Mouse (Mus musculus) heart, embryonic 13.5 days (tissue): ENCODE data around the gene Pfdn2. TPM values are rescaled to one million over a fixed set of nuclear protein-coding genes. Genes with fewer than 3 reads are reported as not detected.

ENCODE experiments used
- ATAC-seq: fragments of 200-750 bp; cut with Nextera tagmentation; 2 replicates; pipeline ENCODE4 v1.8.0; 2017; ENCODE audit warnings: moderate TSS enrichment; ENCODE audit not compliant: insufficient number of reproducible peaks, low FRiP score, low TSS enrichment; ENCODE audit errors: extremely low read depth
- H3K27ac ChIP-seq: fragments of 300-500 bp; sonication (generic); replicated peaks from 2 replicates; pipeline ENCODE4 v1.5.1; 2015; ENCODE audit warnings: moderate library complexity, mild to moderate bottlenecking, inconsistent platforms
- H3K27me3 ChIP-seq: fragments of 300-500 bp; sonication (generic); replicated peaks from 2 replicates; pipeline ENCODE4 v1.6.1; 2015; ENCODE audit warnings: mild to moderate bottlenecking, inconsistent platforms
- H3K36me3 ChIP-seq: fragments of 300-500 bp; sonication (generic); 2 replicates; pipeline ENCODE4 v1.6.1; 2015; ENCODE audit warnings: mild to moderate bottlenecking, inconsistent platforms
- H3K4me1 ChIP-seq: fragments of 300-500 bp; sonication (generic); 2 replicates; pipeline ENCODE4 v1.6.1; 2015; ENCODE audit warnings: inconsistent platforms
- H3K4me2 ChIP-seq: fragments of 300-500 bp; sonication (generic); 2 replicates; pipeline ENCODE4 v1.6.1; 2015; ENCODE audit warnings: inconsistent platforms, mild to moderate bottlenecking, moderate library complexity
- H3K4me3 ChIP-seq: fragments of 300-500 bp; sonication (generic); 2 replicates; pipeline ENCODE4 v1.5.1; 2015; ENCODE audit warnings: moderate library complexity, mild to moderate bottlenecking, inconsistent platforms
- H3K9ac ChIP-seq: fragments of 300-500 bp; sonication (generic); 2 replicates; pipeline ENCODE4 v1.6.1; 2015; ENCODE audit warnings: inconsistent platforms, mild to moderate bottlenecking, moderate library complexity
- H3K9me3 ChIP-seq: fragments of 300-500 bp; sonication (generic); 2 replicates; pipeline ENCODE4 v1.6.1; 2016; ENCODE audit warnings: inconsistent platforms
- WGBS: fragments of 180-500 bp; shearing (Covaris S2); methylation state at CpG from one replicate; pipeline ENCODE4 v1.1.7; 2015; ENCODE audit warnings: mixed read lengths; 5-methylcytosine and 5-hydroxymethylcytosine counted together
- polyA plus RNA-seq: library from polyadenylated mRNA; unstranded; fragments of >200 nt; fragmentation: Nextera tagmentation; extraction: Ambion mirVana; gene quantifications from 2 replicates; pipeline ENCODE4 v1.2.1, GENCODE M21; 2015

Gene Pfdn2
- polyA plus RNA-seq, 1 experiment from 2014 or later, result 85.4 TPM

- no peaks in the 10 kb centered on the region for H3K27me3 ChIP-seq
- H3K4me3 ChIP-seq, result no peak overlapping the region
- no peak overlapping the region for H3K9ac ChIP-seq
- ATAC-seq, result no peak
- no peak overlapping the region for H3K27ac ChIP-seq
- H3K36me3 ChIP-seq, result peaks cover 34% of the 10 kb centered on the region
- 82% methylated on average over 2 of the region's 2 CpGs for whole genome bisulfite sequencing
- H3K4me2 ChIP-seq, result no peak overlapping the region
- H3K9me3 ChIP-seq, result 0 out of 2 replicates have a peak, but pooled peaks cover 3% of the 10 kb centered on the region
- H3K4me1 ChIP-seq, result peaks cover 14% of the 10 kb centered on the region
Observed at GRCm38 (mm10) chr1:171356814-171357213, 11.3 kb downstream of the Pfdn2 start.

GRCm38 (mm10) chr1:171358421-171358820 is 13.0 kb downstream of the Pfdn2 start:
- H3K27ac ChIP-seq, result no peak overlapping the region
- H3K4me2 ChIP-seq, result no peak overlapping the region
- 78% methylated on average over 4 of the region's 4 CpGs for WGBS
- H3K9me3 ChIP-seq, result 0 out of 2 replicates have a peak, but pooled peaks cover 3% of the 10 kb centered on the region
- H3K27me3 ChIP-seq, result no peaks in the 10 kb centered on the region
- H3K4me3 ChIP-seq, result no peak overlapping the region
- no peak for ATAC-seq
- H3K9ac ChIP-seq, result no peak overlapping the region
- H3K36me3 ChIP-seq, result peaks cover 34% of the 10 kb centered on the region
- peaks cover 14% of the 10 kb centered on the region for H3K4me1 ChIP-seq

- WGBS, result 5% methylated on average over 26 of the region's 26 CpGs
- Histone ChIP-seq H3K4me3 (peak overlapping the region; percentile 65), H3K27ac (0 out of 2 replicates have a peak overlapping the region, but pooled peaks have one; percentile 12), H3K9me3 (0 out of 2 replicates have a peak, but pooled peaks cover 3% of the 10 kb centered on the region), H3K4me1 (peaks cover 14% of the 10 kb centered on the region), H3K36me3 (peaks cover 34% of the 10 kb centered on the region), H3K4me2 (peak overlapping the region; percentile 84), H3K9ac (peak overlapping the region; percentile 82), H3K27me3 (no peaks in the 10 kb centered on the region)
- ATAC-seq, result no peak; the same call in 1 of the 2 replicates
Observed at GRCm38 (mm10) chr1:171360253-171360652, 14.8 kb downstream of the Pfdn2 start.

- Histone ChIP-seq H3K9ac (peak within 1 kb of the TSS; percentile 82), H3K4me2 (peak within 1 kb of the TSS; percentile 84), H3K36me3 (peaks cover 34% of the 10 kb centered on the region), H3K9me3 (0 out of 2 replicates have a peak, but pooled peaks cover 3% of the 10 kb centered on the region), H3K4me1 (peaks cover 14% of the 10 kb centered on the region), H3K27me3 (no peaks in the 10 kb centered on the region), H3K27ac (peak within 1 kb of the TSS; percentile 55; the same call in 1 of the 2 replicates), H3K4me3 (peak within 1 kb of the TSS; percentile 65)
- ATAC-seq, result peak; percentile 74; the same call in 1 of the 2 replicates
- 1% methylated on average over 21 of the region's 21 CpGs for WGBS
Observed at GRCm38 (mm10) chr1:171360656-171361055, 15.2 kb downstream of the Pfdn2 start, which contains the start of gene Klhdc9. TSS of gene Klhdc9 (minus strand) at chr1:171360798.

- H3K4me3 ChIP-seq, result peak overlapping the region; percentile 65
- H3K4me1 ChIP-seq, result peaks cover 14% of the 10 kb centered on the region
- ATAC-seq, result no peak
- peak overlapping the region; percentile 55; the same call in 1 of the 2 replicates for H3K27ac ChIP-seq
- H3K27me3 ChIP-seq, result no peaks in the 10 kb centered on the region
- 0 out of 2 replicates have a peak, but pooled peaks cover 3% of the 10 kb centered on the region for H3K9me3 ChIP-seq
- peak overlapping the region; percentile 82 for H3K9ac ChIP-seq
- H3K4me2 ChIP-seq, result peak overlapping the region; percentile 84
- WGBS, result 27% methylated on average over 16 of the region's 16 CpGs
- H3K36me3 ChIP-seq, result peaks cover 32% of the 10 kb centered on the region
Observed at GRCm38 (mm10) chr1:171361106-171362103, 15.9 kb downstream of the Pfdn2 start.

- ATAC-seq, result no peak
- Histone ChIP-seq H3K9me3 (no peaks in the 10 kb centered on the region), H3K9ac (no peak overlapping the region), H3K4me3 (no peak overlapping the region), H3K4me1 (peaks cover 6% of the 10 kb centered on the region), H3K36me3 (no peaks in the 10 kb centered on the region), H3K27ac (no peak overlapping the region), H3K27me3 (peaks cover 15% of the 10 kb centered on the region; the same call in 1 of the 2 replicates), H3K4me2 (no peak overlapping the region)
- WGBS, result 66% methylated on average over 7 of the region's 7 CpGs
Observed at GRCm38 (mm10) chr1:171365934-171366333, 20.5 kb downstream of the Pfdn2 start.

- Histone ChIP-seq H3K36me3 (no peaks in the 10 kb centered on the region), H3K4me3 (no peak within 1 kb of the TSS), H3K4me1 (peaks cover 8% of the 10 kb centered on the region), H3K27ac (no peak within 1 kb of the TSS), H3K27me3 (peaks cover 35% of the 10 kb centered on the region; the same call in 1 of the 2 replicates), H3K9ac (0 out of 2 replicates have a peak within 1 kb of the TSS, but pooled peaks have one; percentile 12), H3K9me3 (no peaks in the 10 kb centered on the region), H3K4me2 (no peak within 1 kb of the TSS)
- no peak for ATAC-seq
- 37% methylated on average over 20 of the region's 20 CpGs for WGBS
Observed at GRCm38 (mm10) chr1:171369845-171370556, 24.5 kb downstream of the Pfdn2 start, which contains the start of gene Nectin4. TSS of gene Nectin4 (plus strand) at chr1:171370099.

- Histone ChIP-seq H3K27me3 (peaks cover 35% of the 10 kb centered on the region; the same call in 1 of the 2 replicates), H3K4me2 (no peak overlapping the region), H3K4me1 (peaks cover 14% of the 10 kb centered on the region), H3K9ac (no peak overlapping the region), H3K9me3 (no peaks in the 10 kb centered on the region), H3K4me3 (no peak overlapping the region), H3K27ac (no peak overlapping the region), H3K36me3 (no peaks in the 10 kb centered on the region)
- 57% methylated on average over 3 of the region's 3 CpGs for WGBS
- ATAC-seq, result no peak
Observed at GRCm38 (mm10) chr1:171372880-171373279, 27.4 kb downstream of the Pfdn2 start.

- WGBS, result 8% methylated on average over 4 of the region's 4 CpGs
- Histone ChIP-seq H3K27ac (no peak overlapping the region), H3K27me3 (peaks cover 35% of the 10 kb centered on the region; the same call in 1 of the 2 replicates), H3K4me2 (no peak overlapping the region; the same call in 1 of the 2 replicates), H3K9me3 (no peaks in the 10 kb centered on the region), H3K4me1 (peaks cover 14% of the 10 kb centered on the region), H3K9ac (no peak overlapping the region), H3K36me3 (no peaks in the 10 kb centered on the region), H3K4me3 (no peak overlapping the region)
- ATAC-seq, result no peak; the same call in 1 of the 2 replicates
Observed at GRCm38 (mm10) chr1:171373946-171374345, 28.5 kb downstream of the Pfdn2 start.

GRCm38 (mm10) chr1:171375646-171376097 is 30.2 kb downstream of the Pfdn2 start:
- Histone ChIP-seq H3K4me2 (no peak overlapping the region), H3K9me3 (no peaks in the 10 kb centered on the region), H3K27ac (no peak overlapping the region), H3K4me1 (peaks cover 26% of the 10 kb centered on the region), H3K36me3 (no peaks in the 10 kb centered on the region), H3K9ac (no peak overlapping the region), H3K4me3 (no peak overlapping the region), H3K27me3 (peaks cover 36% of the 10 kb centered on the region)
- 39% methylated on average over 9 of the region's 9 CpGs for WGBS
- no peak for ATAC-seq
